Mouse (Mus musculus) stomach, embryonic 16.5 days (tissue): ENCODE measurements around the gene Bloc1s4. TPM values are rescaled to one million over a fixed set of nuclear protein-coding genes. Genes with fewer than 3 reads are reported as not detected.

Source experiments
- ATAC-seq: fragments of 200-750 bp; cut with Nextera tagmentation; 2 replicates; pipeline ENCODE4 v1.8.0; 2017; ENCODE audit warnings: moderate number of reproducible peaks, moderate TSS enrichment; ENCODE audit not compliant: insufficient read depth, low FRiP score
- H3K27ac ChIP-seq: fragments of 300-500 bp; sonication (generic); 2 replicates; pipeline ENCODE4 v1.5.1; 2014; ENCODE audit warnings: low read length
- H3K27me3 ChIP-seq: fragments of 300-500 bp; sonication (generic); 2 replicates; pipeline ENCODE4 v1.6.1; 2014; ENCODE audit warnings: low read length, control low read depth, mixed read lengths; ENCODE audit not compliant: control insufficient read depth, insufficient read depth
- H3K36me3 ChIP-seq: fragments of 300-500 bp; sonication (generic); 2 replicates; pipeline ENCODE4 v1.6.1; 2014; ENCODE audit warnings: low read length; ENCODE audit not compliant: control insufficient read depth, insufficient read depth
- H3K4me1 ChIP-seq: fragments of 300-500 bp; sonication (generic); 2 replicates; pipeline ENCODE4 v1.6.1; 2014; ENCODE audit warnings: low read length, control low read depth, mixed read lengths; ENCODE audit not compliant: control insufficient read depth, insufficient read depth
- H3K4me2 ChIP-seq: fragments of 300-500 bp; sonication (generic); 2 replicates; pipeline ENCODE4 v1.6.1; 2014; ENCODE audit warnings: low read depth, low read length, mixed read lengths
- H3K4me3 ChIP-seq: fragments of 300-500 bp; sonication (generic); replicated peaks from 2 replicates; pipeline ENCODE4 v1.5.1; 2014; ENCODE audit warnings: mild to moderate bottlenecking, low read length
- H3K9ac ChIP-seq: fragments of 300-500 bp; sonication (generic); 2 replicates; pipeline ENCODE4 v1.6.1; 2014; ENCODE audit warnings: low read length
- H3K9me3 ChIP-seq: fragments of 300-500 bp; sonication (generic); replicated peaks from 2 replicates; pipeline ENCODE4 v1.6.1; 2016; ENCODE audit warnings: low read length, control low read depth; ENCODE audit not compliant: control insufficient read depth
- WGBS: fragments of 180-500 bp; shearing (Covaris S2); extraction: QIAGEN DNeasy Blood & Tissue Kit; methylation state at CpG from one replicate; pipeline ENCODE4 v1.1.7; 2014; 5-methylcytosine and 5-hydroxymethylcytosine counted together
- polyA plus RNA-seq: library from polyadenylated mRNA; unstranded; fragments of >200 nt; fragmentation: Nextera tagmentation; extraction: Ambion mirVana; gene quantifications from 2 replicates; pipeline ENCODE4 v1.2.1, GENCODE M21; 2015

Bloc1s4 gene
- polyA plus RNA-seq, 1 experiment from 2014 or later = 18.3 TPM

- H3K4me2 ChIP-seq = no peak overlapping the region
- peak overlapping the region; percentile 50 for H3K27ac ChIP-seq
- H3K4me3 ChIP-seq = no peak overlapping the region; the same call in 1 of the 2 replicates
- peak; percentile 45; the same call in 1 of the 2 replicates for ATAC-seq
- H3K4me1 ChIP-seq = 0 out of 2 replicates have a peak, but pooled peaks cover 3% of the 10 kb centered on the region
- no peaks in the 10 kb centered on the region for H3K9me3 ChIP-seq
- 39% methylated on average over 12 of the region's 12 CpGs for WGBS
- peak overlapping the region; percentile 8; the same call in 1 of the 2 replicates for H3K9ac ChIP-seq
- no peaks in the 10 kb centered on the region for H3K36me3 ChIP-seq
- H3K27me3 ChIP-seq = no peaks in the 10 kb centered on the region
Measured at GRCm38 (mm10) chr5:36725861-36726260, 22.6 kb downstream of the Bloc1s4 start.

DNA sequence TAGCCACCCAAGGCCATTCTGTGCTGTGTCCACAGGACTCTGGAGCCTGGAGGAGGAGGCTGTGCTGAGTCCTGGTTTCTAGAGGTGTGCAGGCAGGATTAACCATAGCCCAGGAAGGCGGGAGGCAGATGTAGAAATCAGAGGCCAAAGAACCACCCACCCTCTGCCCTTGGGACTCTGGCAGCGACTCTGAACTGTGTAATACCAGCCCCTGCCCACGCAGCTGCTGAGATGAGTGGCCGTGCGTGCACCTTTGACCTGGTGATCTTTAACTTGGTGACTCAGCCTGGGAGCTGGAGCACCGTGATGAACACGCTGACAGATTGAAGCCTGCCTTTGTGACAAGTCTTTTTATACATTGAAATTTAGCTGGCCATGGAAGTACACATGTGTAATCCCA, 24.2 kb downstream of the Bloc1s4 start:
- Histone ChIP-seq H3K27me3 (no peaks in the 10 kb centered on the region), H3K9ac (no peak overlapping the region), H3K36me3 (no peaks in the 10 kb centered on the region), H3K9me3 (no peaks in the 10 kb centered on the region), H3K27ac (peak overlapping the region; percentile 35; the same call in 1 of the 2 replicates), H3K4me1 (no peaks in the 10 kb centered on the region), H3K4me2 (no peak overlapping the region), H3K4me3 (no peak overlapping the region)
- 62% methylated on average over 7 of the region's 7 CpGs for WGBS
- no peak for ATAC-seq

- H3K4me3 ChIP-seq = no peak overlapping the region
- no peaks in the 10 kb centered on the region for H3K9me3 ChIP-seq
- H3K27me3 ChIP-seq = no peaks in the 10 kb centered on the region
- H3K36me3 ChIP-seq = no peaks in the 10 kb centered on the region
- H3K4me1 ChIP-seq = no peaks in the 10 kb centered on the region
- no peak overlapping the region for H3K27ac ChIP-seq
- 76% methylated on average over 9 of the region's 9 CpGs for WGBS
- no peak overlapping the region for H3K4me2 ChIP-seq
- H3K9ac ChIP-seq = no peak overlapping the region
- ATAC-seq = no peak
Measured at GRCm38 (mm10) chr5:36723356-36723755, 25.1 kb downstream of the Bloc1s4 start.

- no peaks in the 10 kb centered on the region for H3K36me3 ChIP-seq
- H3K27ac ChIP-seq = peak overlapping the region; percentile 77
- WGBS = 68% methylated on average over 6 of the region's 6 CpGs
- H3K9ac ChIP-seq = no peak overlapping the region
- no peaks in the 10 kb centered on the region for H3K4me1 ChIP-seq
- no peak overlapping the region for H3K4me2 ChIP-seq
- no peaks in the 10 kb centered on the region for H3K9me3 ChIP-seq
- H3K4me3 ChIP-seq = no peak overlapping the region
- H3K27me3 ChIP-seq = no peaks in the 10 kb centered on the region
- peak; percentile 16; the same call in 1 of the 2 replicates for ATAC-seq
Measured at GRCm38 (mm10) chr5:36722415-36722856, 26.0 kb downstream of the Bloc1s4 start.

- no peaks in the 10 kb centered on the region for H3K9me3 ChIP-seq
- no peak overlapping the region for H3K4me2 ChIP-seq
- H3K27me3 ChIP-seq = no peaks in the 10 kb centered on the region
- 0 out of 2 replicates have a peak, but pooled peaks have one; percentile 30 for ATAC-seq
- no peak overlapping the region for H3K27ac ChIP-seq
- H3K4me1 ChIP-seq = no peaks in the 10 kb centered on the region
- H3K36me3 ChIP-seq = no peaks in the 10 kb centered on the region
- WGBS = 51% methylated on average over 5 of the region's 5 CpGs
- no peak overlapping the region for H3K9ac ChIP-seq
- H3K4me3 ChIP-seq = no peak overlapping the region
Measured at GRCm38 (mm10) chr5:36720710-36721375, 27.6 kb downstream of the Bloc1s4 start.

DNA sequence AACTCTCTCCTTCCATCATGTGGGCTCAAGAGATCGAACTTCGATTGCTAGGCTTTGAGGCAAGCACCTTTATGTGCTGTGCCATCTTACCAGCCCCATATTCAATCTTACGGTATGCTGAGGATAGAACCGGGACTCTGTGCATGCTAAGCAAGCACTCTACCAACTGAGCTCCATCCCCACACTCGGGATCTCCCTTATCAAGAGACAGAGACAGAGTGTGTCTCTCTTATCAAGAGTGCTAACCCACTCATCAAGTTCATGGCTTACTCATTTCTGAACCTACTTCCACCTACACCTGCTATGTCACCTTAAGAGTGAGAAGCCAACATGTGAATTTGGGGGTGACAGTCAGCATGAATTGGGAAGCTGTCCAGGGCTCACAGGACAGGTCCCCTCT, 28.2 kb downstream of the Bloc1s4 start:
- no peak overlapping the region for H3K27ac ChIP-seq
- no peak overlapping the region for H3K9ac ChIP-seq
- no peak overlapping the region for H3K4me3 ChIP-seq
- WGBS = 79% methylated on average over 5 of the region's 5 CpGs
- no peaks in the 10 kb centered on the region for H3K9me3 ChIP-seq
- no peak for ATAC-seq
- no peaks in the 10 kb centered on the region for H3K36me3 ChIP-seq
- no peaks in the 10 kb centered on the region for H3K27me3 ChIP-seq
- H3K4me2 ChIP-seq = no peak overlapping the region
- H3K4me1 ChIP-seq = no peaks in the 10 kb centered on the region

DNA sequence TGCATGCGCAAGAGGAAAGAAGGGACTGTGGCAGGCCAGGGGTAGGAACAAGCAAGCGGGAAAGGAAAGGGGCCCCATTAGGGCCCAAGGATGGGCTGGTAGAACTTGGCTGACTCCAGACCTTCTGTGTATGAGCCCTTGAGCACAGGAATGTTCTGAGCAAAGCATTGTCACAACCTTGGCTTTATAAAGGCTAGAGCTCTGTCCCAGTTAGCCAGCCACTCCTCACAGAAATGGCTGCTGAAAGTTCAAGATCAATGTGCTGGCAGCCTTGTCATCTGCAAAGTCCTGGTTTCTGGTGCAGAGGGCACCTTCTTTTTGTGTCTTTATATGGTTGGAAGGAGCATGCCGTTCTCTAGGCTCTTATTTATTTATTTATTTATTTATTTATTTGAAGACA, 28.8 kb downstream of the Bloc1s4 start:
- no peak for ATAC-seq
- no peak overlapping the region for H3K27ac ChIP-seq
- H3K9ac ChIP-seq = no peak overlapping the region
- no peak overlapping the region for H3K4me3 ChIP-seq
- no peaks in the 10 kb centered on the region for H3K27me3 ChIP-seq
- no peaks in the 10 kb centered on the region for H3K36me3 ChIP-seq
- no peaks in the 10 kb centered on the region for H3K4me1 ChIP-seq
- WGBS = 86% methylated on average over 3 of the region's 3 CpGs
- H3K9me3 ChIP-seq = no peaks in the 10 kb centered on the region
- H3K4me2 ChIP-seq = no peak overlapping the region

GRCm38 (mm10) chr5:36719135-36719534, 29.3 kb downstream of the Bloc1s4 start:
- no peaks in the 10 kb centered on the region for H3K36me3 ChIP-seq
- H3K9me3 ChIP-seq = no peaks in the 10 kb centered on the region
- no peak overlapping the region for H3K27ac ChIP-seq
- 86% methylated on average over 5 of the region's 5 CpGs for WGBS
- H3K27me3 ChIP-seq = no peaks in the 10 kb centered on the region
- ATAC-seq = no peak
- H3K4me2 ChIP-seq = no peak overlapping the region
- no peaks in the 10 kb centered on the region for H3K4me1 ChIP-seq
- H3K4me3 ChIP-seq = no peak overlapping the region
- no peak overlapping the region for H3K9ac ChIP-seq

DNA sequence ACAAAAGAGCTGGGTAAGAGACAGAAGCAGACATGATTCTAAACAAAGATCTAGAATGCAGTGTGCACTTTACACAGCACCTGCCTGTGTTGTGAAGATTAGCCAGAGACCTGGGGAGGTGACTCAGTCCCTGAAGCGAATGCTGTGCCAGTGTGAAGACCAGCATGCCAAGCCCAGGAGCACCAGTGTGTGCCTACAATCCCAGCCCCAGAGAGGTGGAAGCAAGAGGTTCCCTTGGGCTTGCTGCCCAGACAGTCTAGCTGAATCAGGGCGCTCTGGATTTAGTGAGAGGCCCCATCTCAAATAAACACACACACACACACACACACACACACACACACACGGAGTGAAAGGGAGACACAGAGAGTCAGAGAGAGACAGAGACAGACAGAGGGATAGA, 30.6 kb downstream of the Bloc1s4 start:
- Histone ChIP-seq H3K4me3 (no peak overlapping the region), H3K4me1 (peaks cover 4% of the 10 kb centered on the region; the same call in 1 of the 2 replicates), H3K9me3 (no peaks in the 10 kb centered on the region), H3K27ac (no peak overlapping the region), H3K27me3 (no peaks in the 10 kb centered on the region), H3K36me3 (no peaks in the 10 kb centered on the region), H3K9ac (no peak overlapping the region), H3K4me2 (no peak overlapping the region)
- 62% methylated on average over 3 of the region's 3 CpGs for WGBS
- no peak for ATAC-seq
